Mouse (Mus musculus) embryonic facial prominence, embryonic 11.5 days (tissue): ENCODE measurements at regions not wholly inside any gene's neighbourhood (a gene's known extent, or its start where the extent isn't known, plus 50 kb on each side); places are given as distances from the start of the nearest gene placed in this dataset.

Experiments used
- ATAC-seq: fragments of 200-750 bp; cut with Nextera tagmentation; replicated peaks from 2 replicates; pipeline ENCODE4 v1.8.0; 2017; ENCODE audit warnings: low read depth; ENCODE audit not compliant: insufficient number of reproducible peaks, low FRiP score, low TSS enrichment
- DNase-seq: peaks from one replicate; pipeline ENCODE4 v3.0.0-alpha.2; 2015; ENCODE audit warnings: low spot score
- H3K27ac ChIP-seq: fragments of 300-500 bp; sonication (generic); replicated peaks from 2 replicates; pipeline ENCODE4 v1.5.1; 2014; ENCODE audit warnings: mild to moderate bottlenecking, low read depth, low read length, control low read depth
- H3K27me3 ChIP-seq: fragments of 300-500 bp; sonication (generic); 2 replicates; pipeline ENCODE4 v1.6.1; 2014; ENCODE audit warnings: mild to moderate bottlenecking, low read length, moderate library complexity, mixed read lengths; ENCODE audit not compliant: control insufficient read depth, insufficient read depth
- H3K36me3 ChIP-seq: fragments of 300-500 bp; sonication (generic); replicated peaks from 2 replicates; pipeline ENCODE4 v1.6.1; 2014; ENCODE audit warnings: low read depth, mild to moderate bottlenecking, low read length, moderate library complexity, mixed read lengths; ENCODE audit not compliant: control insufficient read depth, insufficient read depth
- H3K4me1 ChIP-seq: fragments of 300-500 bp; sonication (generic); 2 replicates; pipeline ENCODE4 v1.6.1; 2014; ENCODE audit warnings: low read length, mixed read lengths; ENCODE audit not compliant: control insufficient read depth, insufficient read depth
- H3K4me2 ChIP-seq: fragments of 300-500 bp; sonication (generic); 2 replicates; pipeline ENCODE4 v1.6.1; 2014; ENCODE audit warnings: low read depth, mild to moderate bottlenecking, control low read depth, low read length, moderate library complexity
- H3K4me3 ChIP-seq: fragments of 300-500 bp; sonication (generic); 2 replicates; pipeline ENCODE4 v1.5.1; 2014; ENCODE audit warnings: low read depth, low read length, control low read depth
- H3K9ac ChIP-seq: fragments of 300-500 bp; sonication (generic); replicated peaks from 2 replicates; pipeline ENCODE4 v1.6.1; 2014; ENCODE audit warnings: mild to moderate bottlenecking, control low read depth, low read length
- H3K9me3 ChIP-seq: fragments of 300-500 bp; sonication (generic); replicated peaks from 2 replicates; pipeline ENCODE4 v1.6.1; 2016; ENCODE audit warnings: mild to moderate bottlenecking, low read length, inconsistent platforms, mixed read lengths; ENCODE audit not compliant: control insufficient read depth
- WGBS: fragments of 180-500 bp; shearing (Covaris S2); extraction: QIAGEN DNeasy Blood & Tissue Kit; methylation state at CpG from one replicate; pipeline ENCODE4 v1.1.7; 2014; 5-methylcytosine and 5-hydroxymethylcytosine counted together

- 83% methylated on average over 4 of the region's 4 CpGs for WGBS
- H3K36me3 ChIP-seq, result no peaks in the 10 kb centered on the region
- no peak for ATAC-seq
- no peaks in the 10 kb centered on the region for H3K4me1 ChIP-seq
- H3K4me3 ChIP-seq, result no peak overlapping the region
- DNase-seq, result no peak
- no peak overlapping the region for H3K4me2 ChIP-seq
- H3K27ac ChIP-seq, result no peak overlapping the region
- no peak overlapping the region for H3K9ac ChIP-seq
- H3K9me3 ChIP-seq, result no peaks in the 10 kb centered on the region
- no peaks in the 10 kb centered on the region for H3K27me3 ChIP-seq
Measured at GRCm38 (mm10) chr19:15080638-15081037, 482.8 kb upstream of the Tle4 start.

DNA sequence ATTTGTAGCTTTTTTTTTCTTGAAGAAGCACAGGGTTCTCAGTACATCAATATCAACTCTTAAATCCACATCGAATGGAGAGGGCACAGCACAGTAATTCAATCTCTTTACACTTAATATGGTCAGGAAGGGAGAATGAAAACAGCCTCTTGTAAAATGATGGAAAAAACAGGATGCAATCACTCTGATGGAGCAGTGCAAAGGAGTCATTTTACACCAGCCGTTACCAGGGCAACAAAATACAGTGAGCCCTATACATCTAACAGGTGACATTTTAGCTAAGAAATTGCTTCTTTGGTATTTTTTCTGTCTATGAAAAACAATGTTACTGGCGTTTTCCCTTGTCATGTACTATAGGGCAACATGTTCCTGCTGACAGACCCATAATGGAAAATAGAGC is 459.9 kb upstream of the Tle4 start:
- Histone ChIP-seq H3K36me3 (no peaks in the 10 kb centered on the region), H3K9ac (no peak overlapping the region), H3K4me3 (no peak overlapping the region), H3K9me3 (no peaks in the 10 kb centered on the region), H3K27me3 (no peaks in the 10 kb centered on the region), H3K27ac (no peak overlapping the region), H3K4me2 (no peak overlapping the region), H3K4me1 (no peaks in the 10 kb centered on the region)
- ATAC-seq (no peak), DNase-seq (no peak)
- WGBS, result 69% methylated on average over 3 of the region's 3 CpGs

DNA sequence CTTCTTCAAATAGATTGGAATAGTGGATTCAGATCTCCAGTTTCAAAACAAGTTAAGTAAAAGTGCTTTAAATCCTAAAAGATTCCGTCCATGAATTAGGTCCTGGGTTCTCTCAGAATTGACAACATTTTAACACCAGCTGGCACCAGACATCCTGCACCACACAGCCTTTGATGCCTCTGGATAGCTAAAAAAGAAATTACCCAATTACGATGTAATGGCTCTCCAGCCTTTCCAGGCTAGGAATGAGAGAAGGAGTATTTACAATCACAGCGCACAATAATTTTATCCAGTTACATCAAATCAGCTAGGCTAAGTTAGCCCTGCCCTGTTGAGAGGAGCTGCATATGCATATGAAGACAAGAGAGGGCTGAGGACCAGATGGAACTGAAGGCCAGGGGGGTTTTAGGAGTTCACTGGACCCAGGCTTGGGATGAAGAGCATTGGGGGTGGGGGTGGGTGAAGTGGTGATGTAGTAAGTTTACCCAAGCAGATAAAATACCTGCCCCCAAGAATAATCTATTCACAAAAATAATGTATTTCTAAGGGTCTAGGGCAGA is 455.8 kb upstream of the Tle4 start:
- Histone ChIP-seq H3K27ac (no peak overlapping the region), H3K9me3 (no peaks in the 10 kb centered on the region), H3K27me3 (no peaks in the 10 kb centered on the region), H3K4me3 (no peak overlapping the region), H3K4me2 (no peak overlapping the region), H3K36me3 (no peaks in the 10 kb centered on the region), H3K9ac (no peak overlapping the region), H3K4me1 (no peaks in the 10 kb centered on the region)
- DNase-seq (peak; percentile 42), ATAC-seq (no peak)
- WGBS, result 45% methylated on average over 3 of the region's 3 CpGs

DNA sequence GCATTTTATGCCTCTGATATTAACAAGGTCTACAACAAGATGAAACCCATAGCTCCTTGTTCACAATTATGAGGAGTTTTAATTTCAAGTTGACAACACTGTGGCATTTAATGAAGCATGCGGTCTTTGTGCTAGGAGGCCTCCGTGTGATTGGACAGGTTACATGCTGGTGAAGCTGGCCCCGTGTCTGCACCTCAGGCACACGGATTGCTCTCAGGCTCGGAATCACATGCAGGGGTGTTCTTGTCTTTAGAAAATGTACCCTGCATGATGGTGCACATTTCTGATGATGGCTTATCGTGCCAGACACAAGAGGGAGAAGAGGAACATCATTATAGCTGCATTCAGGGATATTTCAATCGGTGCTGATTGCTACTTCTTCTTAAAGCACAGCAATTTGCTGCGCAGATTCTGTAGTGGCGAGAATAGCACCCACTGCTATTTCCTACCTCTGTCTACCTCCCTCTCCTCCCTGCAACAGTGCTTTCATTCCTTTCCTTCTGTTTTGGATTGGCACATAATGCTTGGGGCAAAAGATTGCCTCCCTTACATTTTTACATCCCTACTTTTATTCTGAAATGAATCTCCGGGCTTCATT is 454.9 kb upstream of the Tle4 start:
- no peak overlapping the region for H3K4me3 ChIP-seq
- no peaks in the 10 kb centered on the region for H3K27me3 ChIP-seq
- WGBS, result 69% methylated on average over 10 of the region's 10 CpGs
- no peak for ATAC-seq
- no peak overlapping the region for H3K9ac ChIP-seq
- H3K27ac ChIP-seq, result no peak overlapping the region
- no peaks in the 10 kb centered on the region for H3K36me3 ChIP-seq
- no peaks in the 10 kb centered on the region for H3K9me3 ChIP-seq
- no peak overlapping the region for H3K4me2 ChIP-seq
- H3K4me1 ChIP-seq, result no peaks in the 10 kb centered on the region
- no peak for DNase-seq

DNA sequence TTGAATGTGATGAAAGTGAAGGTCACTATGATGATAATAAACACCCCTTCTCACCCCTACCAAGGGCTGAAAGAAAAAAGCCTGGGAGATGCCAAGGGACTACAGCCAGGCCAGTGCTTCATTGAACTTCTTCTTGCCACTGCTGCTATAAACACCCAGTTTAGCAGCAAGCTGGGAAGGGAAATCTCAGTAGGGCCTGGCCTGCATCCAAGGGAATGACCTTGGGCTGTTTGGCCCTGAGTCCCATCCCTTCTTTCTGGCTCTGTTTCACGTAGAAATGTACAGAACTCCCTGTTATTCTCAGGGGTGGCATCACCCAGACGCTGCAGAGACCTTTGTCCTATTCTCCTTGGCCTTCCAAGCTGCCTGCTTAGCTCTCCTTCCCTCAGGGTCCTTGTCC is 450.0 kb upstream of the Tle4 start:
- Histone ChIP-seq H3K27ac (no peak overlapping the region), H3K36me3 (no peaks in the 10 kb centered on the region), H3K4me3 (no peak overlapping the region), H3K9me3 (no peaks in the 10 kb centered on the region), H3K4me1 (no peaks in the 10 kb centered on the region), H3K27me3 (no peaks in the 10 kb centered on the region), H3K4me2 (no peak overlapping the region), H3K9ac (no peak overlapping the region)
- WGBS, result 86% methylated on average over 2 of the region's 2 CpGs
- DNase-seq, result no peak
- ATAC-seq, result no peak

- H3K36me3 ChIP-seq, result no peaks in the 10 kb centered on the region
- ATAC-seq, result no peak
- no peak for DNase-seq
- H3K4me3 ChIP-seq, result no peak overlapping the region
- no peak overlapping the region for H3K4me2 ChIP-seq
- H3K9ac ChIP-seq, result no peak overlapping the region
- WGBS, result 83% methylated on average over 4 of the region's 4 CpGs
- H3K4me1 ChIP-seq, result no peaks in the 10 kb centered on the region
- H3K9me3 ChIP-seq, result no peaks in the 10 kb centered on the region
- no peaks in the 10 kb centered on the region for H3K27me3 ChIP-seq
- H3K27ac ChIP-seq, result no peak overlapping the region
Measured at GRCm38 (mm10) chr19:15047306-15047868, 449.5 kb upstream of the Tle4 start.

DNA sequence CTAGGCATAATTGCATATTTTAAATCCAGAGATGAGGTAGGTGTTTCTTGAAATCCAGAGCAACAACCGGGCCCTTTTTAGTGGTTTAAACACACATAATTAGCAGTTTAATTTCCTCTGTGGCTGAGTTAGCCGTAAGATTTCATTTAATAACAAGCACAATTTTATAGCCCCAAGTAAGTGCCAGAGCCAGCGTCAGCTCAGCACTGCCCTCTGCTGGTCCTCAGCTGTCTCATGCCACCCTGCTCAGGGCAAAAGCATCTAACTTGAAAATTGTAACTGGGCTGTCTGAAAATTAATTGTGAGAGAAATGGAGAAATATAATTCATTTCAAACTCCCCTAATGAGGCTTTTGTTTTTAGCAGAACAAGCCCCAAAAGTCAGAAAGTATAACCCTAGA is 437.7 kb upstream of the Tle4 start:
- ATAC-seq, result no peak
- DNase-seq, result peak; percentile 86
- no peaks in the 10 kb centered on the region for H3K27me3 ChIP-seq
- no peak overlapping the region for H3K9ac ChIP-seq
- no peaks in the 10 kb centered on the region for H3K9me3 ChIP-seq
- no peak overlapping the region for H3K4me2 ChIP-seq
- no peaks in the 10 kb centered on the region for H3K4me1 ChIP-seq
- no peaks in the 10 kb centered on the region for H3K36me3 ChIP-seq
- no peak overlapping the region for H3K4me3 ChIP-seq
- 9% methylated on average over 3 of the region's 3 CpGs for WGBS
- no peak overlapping the region for H3K27ac ChIP-seq

DNA sequence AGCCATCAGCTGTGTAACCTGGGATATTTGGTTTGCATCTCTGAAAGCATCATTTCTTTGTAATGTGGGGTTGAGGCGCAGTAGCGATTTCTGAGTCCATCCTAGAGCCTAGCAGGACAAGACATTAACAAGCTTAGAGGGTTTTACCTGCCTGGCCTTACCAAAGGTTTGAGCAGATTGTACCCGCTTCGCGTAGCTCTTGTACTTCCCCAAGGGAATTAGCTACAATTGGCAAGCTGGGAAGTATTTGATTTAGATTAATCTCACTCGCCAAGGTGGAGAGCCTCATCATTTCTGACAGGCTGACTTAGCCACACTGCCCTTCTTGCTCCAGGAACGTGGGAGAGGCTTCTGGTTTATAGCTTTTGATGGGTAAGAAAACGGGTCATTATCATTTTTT is 436.1 kb upstream of the Tle4 start:
- Histone ChIP-seq H3K9me3 (no peaks in the 10 kb centered on the region), H3K4me2 (no peak overlapping the region), H3K27ac (no peak overlapping the region), H3K4me3 (no peak overlapping the region), H3K36me3 (no peaks in the 10 kb centered on the region), H3K27me3 (no peaks in the 10 kb centered on the region), H3K4me1 (no peaks in the 10 kb centered on the region), H3K9ac (no peak overlapping the region)
- 55% methylated on average over 8 of the region's 8 CpGs for WGBS
- no peak for ATAC-seq
- DNase-seq, result no peak
